Mouse (Mus musculus) gastrocnemius, postnatal 14 days (tissue): Measurements from ENCODE around the gene Rbm18. TPM values are rescaled to one million over a fixed set of nuclear protein-coding genes. Genes with fewer than 3 reads are reported as not detected.
"Not testable (repeated sequence)": the region's sequence is repeated elsewhere in the genome, so short reads cannot be mapped to it uniquely, and the experiment has no call there.

Source experiments
- DNase-seq: peaks from one replicate; pipeline ENCODE4 v3.0.0; 2021; ENCODE audit warnings: mixed read lengths
- intact Hi-C: fragments of 180-260 bp; cut with DNase I; formaldehyde crosslinking; loops from one replicate; pipeline ENCODE4 v1.15.1; 2025; ENCODE audit warnings: low total_unique reads
- long read RNA-seq, 2 experiments: library from polyadenylated mRNA; stranded (forward); transcript quantifications; one replicate each; pipeline ENCODE4 v2.0.0; 2021
- total RNA-seq, 2 experiments: library from RNA; stranded (reverse); gene quantifications; 2 replicates each; pipeline ENCODE4 v1.2.3; 2021

The Rbm18 gene
- 10 to 100 TPM; 29.6 to 30.9 TPM for total RNA-seq
- long read RNA-seq, experiment 1, transcript Rbm18-201 (6 exons, 2,617 nt), result major isoform, 44 of 51 reads
- long read RNA-seq, experiment 1, partial matches to known transcripts, result 2 of 51 reads
- long read RNA-seq, experiment 1, other reads (novel, unspliced or antisense), result 3 of 51 reads
- long read RNA-seq, experiment 2, transcript Rbm18-201 (6 exons, 2,617 nt), result major isoform, 48 of 57 reads
- long read RNA-seq, experiment 2, partial matches to known transcripts, result 0 of 57 reads
- long read RNA-seq, experiment 2, other reads (novel, unspliced or antisense), result 6 of 57 reads

GRCm38 (mm10) chr2:36136300-36136941, at the start of gene Rbm18, which contains the start of gene Mrrf:
TSS of gene Rbm18 (minus strand) at chr2:36136773.
TSS of gene Mrrf (plus strand) at chr2:36136389.
- intact Hi-C loops, result no loop called here
- DNase-seq, result peak; percentile 89

GRCm38 (mm10) chr2:36184876-36185275, 48.3 kb upstream of the Rbm18 start:
- DNase-seq, result no peak
- intact Hi-C loops, result no loop called here

DNA sequence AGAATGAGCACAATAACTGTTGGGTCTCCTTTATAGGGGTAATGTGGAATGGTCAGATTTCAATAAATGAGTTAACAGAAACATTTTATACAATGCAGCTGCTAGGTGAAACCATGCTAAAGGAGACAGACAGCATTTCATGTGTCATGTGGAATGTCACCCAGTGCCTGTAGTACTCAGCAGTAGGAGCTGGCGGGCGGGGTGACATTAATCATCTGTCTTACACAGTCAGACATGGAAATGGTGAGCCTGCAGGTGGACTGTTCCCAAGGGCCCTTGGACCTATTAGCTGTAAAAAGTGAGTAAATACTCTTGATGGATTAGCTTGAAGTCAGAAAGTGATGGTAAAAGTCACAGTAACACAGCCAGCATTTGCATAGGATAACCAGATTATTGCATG, 47.6 kb upstream of the Rbm18 start:
- intact Hi-C loops, result no loop called here
- no peak for DNase-seq

DNA sequence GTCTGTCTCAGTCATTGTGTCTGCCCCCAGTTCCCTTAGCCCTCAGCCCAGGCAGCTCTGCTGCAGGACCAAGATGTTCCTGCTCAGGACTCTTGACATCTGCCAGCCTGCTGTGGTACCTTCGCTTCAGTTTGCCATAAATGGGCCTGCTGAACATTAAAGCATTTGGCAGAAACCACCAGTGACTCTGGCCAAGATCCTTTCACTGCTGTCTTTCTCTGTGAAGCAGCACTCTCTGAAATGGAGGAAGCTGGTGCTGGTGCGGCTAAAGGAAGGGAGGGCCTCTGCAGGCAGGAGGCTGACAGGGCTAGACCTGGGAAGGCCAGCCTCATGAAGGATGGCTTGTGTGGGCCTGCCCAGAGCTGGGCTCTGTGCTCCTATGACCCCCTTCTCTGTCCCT, 46.7 kb upstream of the Rbm18 start:
- intact Hi-C loops, result no loop called here
- DNase-seq, result no peak

DNA sequence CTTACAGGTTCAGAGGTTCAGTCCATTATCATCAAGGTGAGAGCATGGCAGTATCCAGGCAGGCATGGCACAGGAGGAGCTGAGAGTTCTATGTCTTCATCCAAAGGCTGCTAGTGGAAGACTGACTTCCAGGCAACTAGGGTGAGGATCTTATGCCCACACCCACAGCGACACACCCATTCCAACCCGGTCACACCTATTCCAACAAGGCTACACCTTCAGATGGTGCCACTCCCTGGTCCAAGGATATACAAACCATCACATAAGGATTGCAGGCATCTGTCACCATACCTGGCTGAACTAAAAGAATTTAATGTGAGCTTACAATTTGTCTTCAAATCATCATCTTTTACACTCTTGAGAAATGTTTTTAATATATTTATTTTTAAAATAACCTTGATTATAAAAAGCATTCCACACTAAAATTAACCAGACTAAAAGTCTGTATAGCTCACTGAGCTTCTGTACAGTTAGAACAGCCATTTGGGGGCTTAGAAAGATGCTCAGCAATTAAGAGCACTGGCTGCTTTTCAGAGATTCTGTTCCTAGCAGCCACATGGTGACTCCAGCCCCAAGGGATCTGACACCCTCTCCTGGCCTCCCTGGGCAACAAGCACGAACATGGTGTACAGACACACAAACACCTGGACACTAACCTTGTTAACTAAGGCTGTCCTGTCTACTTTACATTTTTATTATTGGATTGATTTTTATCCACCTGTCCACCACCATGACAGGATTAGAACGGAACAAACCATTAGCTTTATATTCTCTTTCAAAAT, 45.2 kb upstream of the Rbm18 start:
- DNase-seq, intact Hi-C loops: not testable (repeated sequence)

DNA sequence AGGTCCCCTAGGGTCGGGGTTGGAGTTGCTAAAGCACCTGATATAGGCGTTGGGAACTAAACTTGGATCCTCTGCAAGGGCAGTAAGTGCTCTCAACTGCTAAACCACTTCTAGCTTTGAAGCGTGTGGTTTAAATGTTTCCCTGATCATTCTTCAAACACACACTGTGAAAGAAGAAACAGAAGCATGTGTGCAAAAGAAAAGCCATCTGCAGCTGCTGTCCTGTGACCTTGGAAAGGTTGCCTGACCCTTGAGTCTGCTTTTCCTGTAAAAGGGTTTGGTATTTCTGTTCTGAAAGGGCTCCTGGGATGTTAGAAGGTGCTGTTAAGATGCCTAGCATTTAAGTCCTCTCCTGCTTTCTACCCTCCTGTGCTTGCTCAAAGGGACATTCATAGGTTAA, 42.9 kb upstream of the Rbm18 start:
- intact Hi-C loops, result no loop called here
- DNase-seq, result no peak

DNA sequence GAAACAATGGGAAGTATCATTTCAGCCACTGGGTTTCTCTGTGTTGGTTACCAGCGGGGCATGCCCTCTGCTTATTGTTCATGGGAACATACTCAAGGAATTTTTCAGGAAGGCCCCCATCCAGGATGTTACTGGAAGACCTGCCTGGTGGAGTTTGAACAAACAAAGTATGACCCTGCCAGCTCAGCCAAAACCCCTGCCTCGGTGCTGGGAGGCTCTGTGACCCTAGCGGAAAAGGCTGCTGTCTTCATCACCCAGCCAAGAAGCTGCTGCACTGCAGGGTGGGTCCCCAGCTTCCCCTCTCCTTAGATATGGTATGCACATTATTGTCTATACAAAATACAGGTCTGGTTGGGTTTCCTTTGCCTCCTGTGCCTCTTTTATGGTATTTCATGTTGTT, 36.0 kb upstream of the Rbm18 start:
- intact Hi-C loops, result no loop called here

GRCm38 (mm10) chr2:36172136-36172535, 35.6 kb upstream of the Rbm18 start:
- no peak for DNase-seq
- intact Hi-C loops, result no loop called here

More for the DNA sequence above, 36.0 kb upstream of the Rbm18 start:
- DNase-seq, result no peak

- no peak for DNase-seq
- intact Hi-C loops, result no loop called here
Measured at GRCm38 (mm10) chr2:36169176-36169575, 32.6 kb upstream of the Rbm18 start.

DNA sequence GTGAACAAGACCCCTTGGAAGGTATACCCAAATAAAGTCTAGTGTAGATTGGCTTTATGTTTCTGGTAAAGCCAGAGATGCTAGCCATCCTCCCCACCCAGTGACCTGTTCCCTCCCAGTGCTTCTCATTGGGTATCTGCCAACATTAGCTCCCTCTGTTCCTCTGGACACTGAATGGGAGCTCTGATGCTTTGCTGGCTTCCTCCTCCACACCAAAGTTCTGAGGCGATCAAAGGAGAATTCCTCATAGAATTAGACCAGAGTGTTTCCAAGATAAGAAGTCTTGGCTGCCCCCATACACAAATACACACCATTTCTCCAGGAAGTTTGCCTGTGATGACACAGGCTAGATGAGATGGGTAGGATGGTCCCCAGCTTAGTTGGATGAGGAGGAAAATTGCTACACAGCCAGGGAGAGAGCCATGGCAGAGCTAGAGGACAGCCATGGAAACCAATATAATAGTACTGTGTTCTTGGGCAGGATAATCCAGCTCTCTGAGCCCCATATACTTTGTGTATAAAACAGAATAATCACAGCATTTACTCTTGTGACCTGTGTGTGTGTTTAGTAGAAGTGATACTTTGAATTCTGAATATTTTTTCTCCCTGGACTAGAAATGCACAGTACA, 31.5 kb upstream of the Rbm18 start:
- intact Hi-C loops, result no loop called here
- no peak for DNase-seq

- no peak for DNase-seq
- intact Hi-C loops, result no loop called here
Measured at GRCm38 (mm10) chr2:36159336-36159735, 22.8 kb upstream of the Rbm18 start.

DNA sequence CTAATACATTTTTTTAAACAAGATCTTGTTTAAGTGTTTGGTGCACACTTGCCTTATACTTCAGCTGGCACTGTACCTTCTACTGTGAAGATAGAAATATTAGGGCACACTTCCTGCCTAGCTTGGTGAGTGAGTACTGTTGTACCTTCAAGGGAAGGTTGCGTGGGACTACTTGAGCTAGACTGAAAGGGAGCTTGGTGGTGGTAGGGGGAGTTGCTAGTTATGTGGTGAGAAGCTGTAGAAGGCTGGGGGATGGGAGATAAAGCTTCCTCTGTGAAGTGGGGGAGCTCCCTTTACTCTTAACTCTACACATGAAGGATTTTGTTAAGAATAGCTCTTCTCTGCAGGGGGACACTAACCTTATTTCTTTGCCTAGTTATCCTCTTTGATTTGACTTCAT, 20.9 kb upstream of the Rbm18 start:
- no peak for DNase-seq

DNA sequence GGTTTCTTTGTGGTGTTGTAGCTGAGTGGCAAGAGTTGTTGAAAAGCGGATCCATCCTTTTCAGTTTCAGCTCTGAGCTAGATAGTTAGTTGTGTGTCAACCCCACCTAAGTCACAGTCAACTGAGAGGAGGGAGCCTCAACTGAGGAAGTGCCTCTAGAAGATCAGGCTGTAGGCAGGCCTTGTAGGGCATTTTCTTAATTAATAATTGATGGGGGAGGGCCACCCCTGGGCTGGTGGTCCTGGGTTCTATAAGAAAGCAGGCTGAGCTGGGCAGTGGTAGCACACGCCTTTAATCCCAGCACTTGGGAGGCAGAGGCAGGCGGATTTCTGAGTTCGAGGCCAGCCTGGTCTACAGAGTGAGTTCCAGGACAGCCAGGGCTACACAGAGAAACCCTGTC, 15.8 kb upstream of the Rbm18 start:
- intact Hi-C loops, result not testable (repeated sequence)

More for the DNA sequence above, 20.9 kb upstream of the Rbm18 start:
- intact Hi-C loops, result no loop called here

DNA sequence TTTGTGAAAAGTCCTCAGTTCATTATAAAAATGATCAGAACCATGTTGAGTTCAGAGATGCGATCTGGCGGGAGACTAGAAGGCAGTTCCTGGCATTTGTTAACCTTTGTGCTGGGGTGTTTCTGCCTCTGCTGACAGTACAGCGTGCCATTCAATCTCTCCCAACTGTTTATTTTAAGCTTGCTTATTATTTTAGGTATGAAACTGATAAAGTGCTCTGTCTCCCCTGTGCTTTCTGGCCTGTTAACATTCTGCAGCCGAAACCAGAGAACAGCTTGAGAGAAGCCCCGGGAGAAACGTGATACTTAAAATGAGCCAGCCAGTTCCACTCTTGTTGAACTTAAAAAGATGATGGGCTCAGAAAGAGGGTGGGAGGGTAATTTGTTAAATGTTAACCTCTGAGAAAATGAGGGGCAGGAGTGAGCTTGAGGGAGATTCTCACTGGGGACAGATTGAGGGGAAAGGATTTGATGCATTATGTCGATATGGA, 12.3 kb upstream of the Rbm18 start:
- intact Hi-C loops, result no loop called here
- no peak for DNase-seq

More for the DNA sequence above, 15.8 kb upstream of the Rbm18 start:
- DNase-seq, result not testable (repeated sequence)

GRCm38 (mm10) chr2:36139096-36139495, 2.5 kb upstream of the Rbm18 start:
- intact Hi-C loops, result no loop called here
- no peak for DNase-seq

GRCm38 (mm10) chr2:36135887-36136286, 686 bp downstream of the Rbm18 start:
- intact Hi-C loops, result no loop called here
- DNase-seq, result no peak

DNA sequence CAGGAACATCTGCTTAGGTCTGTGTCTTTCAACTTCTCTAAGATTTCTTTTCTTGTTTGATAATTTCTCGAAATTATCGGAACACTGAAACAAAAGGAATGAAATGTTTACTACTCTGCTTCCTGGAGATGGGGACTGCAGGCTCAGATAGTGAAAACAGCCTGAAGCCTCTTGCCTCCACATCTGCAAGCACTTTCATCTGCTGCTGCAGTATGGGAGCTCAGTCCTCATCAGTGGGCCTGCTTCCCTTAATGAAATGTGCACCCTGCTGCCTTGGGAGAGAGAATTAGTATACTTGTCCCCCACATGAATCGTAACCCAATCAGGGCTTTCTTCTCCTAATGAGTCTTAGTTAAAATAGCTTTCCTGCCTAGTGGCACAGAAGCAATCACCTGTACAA, 7.5 kb downstream of the Rbm18 start:
- intact Hi-C loops, result no loop called here
- no peak for DNase-seq

DNA sequence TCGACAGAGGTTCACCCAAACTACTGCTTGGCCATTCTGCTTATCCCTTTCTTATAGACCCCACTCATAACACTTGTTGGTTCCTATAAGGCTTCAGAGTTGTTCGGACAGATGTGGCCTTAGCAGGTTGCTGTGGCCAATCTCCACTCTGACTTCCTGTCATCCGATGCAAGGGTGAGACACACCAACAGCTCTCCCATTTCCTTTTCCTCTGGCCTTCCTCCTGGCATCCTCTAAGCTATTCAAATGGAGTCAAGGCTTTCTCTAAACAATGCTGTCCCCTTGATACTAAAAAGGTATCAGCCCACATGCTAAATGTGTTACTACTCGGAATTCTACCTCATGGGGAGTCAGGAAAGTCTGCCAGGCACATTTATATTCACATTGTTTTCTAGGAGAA, 8.6 kb downstream of the Rbm18 start:
- intact Hi-C loops, result no loop called here

GRCm38 (mm10) chr2:36126795-36127429, 9.7 kb downstream of the Rbm18 start:
- intact Hi-C loops, result no loop called here
- no peak for DNase-seq

More for the DNA sequence above, 8.6 kb downstream of the Rbm18 start:
- DNase-seq, result no peak
